Mouse (Mus musculus): ENCODE measurements at regions not wholly inside any gene's neighbourhood (a gene's known extent, or its start where the extent isn't known, plus 50 kb on each side); places are given as distances from the start of the nearest gene placed in this dataset.
"Not testable (repeated sequence)": the region's sequence is repeated elsewhere in the genome, so short reads cannot be mapped to it uniquely, and the experiment has no call there.

- intact Hi-C loops (cut with DNase I): no loop called here
- Histone ChIP-seq H3K4me3 (no peak overlapping the region), H3K27ac (no peak overlapping the region)
- DNase-seq (ENCODE audit: extremely low spot score in 1 of 2, low spot score in 2 of 2): no peak
- no peak for TF ChIP-seq CTCF (IDR thresholded peaks at IDR 0.05)
These were observed 498.5 kb upstream of the Akr1e1 start for GRCm38 (mm10) chr13:5107454-5107853.

- H3K4me3 ChIP-seq: no peak overlapping the region
- DNase-seq (ENCODE audit: extremely low spot score in 1 of 2, low spot score in 2 of 2): no peak
- no peak overlapping the region for H3K27ac ChIP-seq
- intact Hi-C loops (cut with DNase I): no loop called here
- TF ChIP-seq CTCF (IDR thresholded peaks at IDR 0.05): no peak
These were observed 545.9 kb upstream of the Akr1e1 start for GRCm38 (mm10) chr13:5154911-5155310.

- no peak for TF ChIP-seq CTCF (IDR thresholded peaks at IDR 0.05)
- no peak overlapping the region for H3K27ac ChIP-seq
- no peak for DNase-seq (ENCODE audit: extremely low spot score in 1 of 2, low spot score in 2 of 2)
- no peak overlapping the region for H3K4me3 ChIP-seq
- intact Hi-C loops (cut with DNase I): no loop called here
These were observed 551.1 kb upstream of the Akr1e1 start for GRCm38 (mm10) chr13:5159765-5160684.

GRCm38 (mm10) chr13:5166716-5167115 is 557.7 kb upstream of the Akr1e1 start:
- Histone ChIP-seq H3K27ac (no peak overlapping the region), H3K4me3 (no peak overlapping the region)
- TF ChIP-seq CTCF (IDR thresholded peaks at IDR 0.05): no peak
- no peak for DNase-seq (ENCODE audit: extremely low spot score in 1 of 2, low spot score in 2 of 2)
- intact Hi-C loops (cut with DNase I): no loop called here

GRCm38 (mm10) chr13:5178996-5179395 is 570.0 kb upstream of the Akr1e1 start:
- no peak overlapping the region for H3K27ac ChIP-seq

GRCm38 (mm10) chr13:5179552-5179951 is 570.6 kb upstream of the Akr1e1 start:
- intact Hi-C loops (cut with DNase I): no loop called here
- no peak overlapping the region for H3K27ac ChIP-seq
- H3K4me3 ChIP-seq: no peak overlapping the region
- no peak for TF ChIP-seq CTCF (IDR thresholded peaks at IDR 0.05)
- DNase-seq (ENCODE audit: extremely low spot score in 1 of 2, low spot score in 2 of 2): no peak

More at GRCm38 (mm10) chr13:5178996-5179395, 570.0 kb upstream of the Akr1e1 start:
- intact Hi-C loops (cut with DNase I): no loop called here
- no peak overlapping the region for H3K4me3 ChIP-seq
- TF ChIP-seq CTCF (IDR thresholded peaks at IDR 0.05): no peak
- DNase-seq (ENCODE audit: extremely low spot score in 1 of 2, low spot score in 2 of 2): no peak

- DNase-seq (ENCODE audit: extremely low spot score in 1 of 2, low spot score in 2 of 2); H3K4me3 ChIP-seq; intact Hi-C loops (cut with DNase I); H3K27ac ChIP-seq: not testable (repeated sequence)
These were observed 576.3 kb upstream of the Akr1e1 start for GRCm38 (mm10) chr13:5185237-5185800.

- intact Hi-C loops (cut with DNase I): no loop called here
- no peak for DNase-seq (ENCODE audit: extremely low spot score in 1 of 2, low spot score in 2 of 2)
- Histone ChIP-seq H3K27ac (no peak overlapping the region), H3K4me3 (no peak overlapping the region)
- no peak for TF ChIP-seq CTCF (IDR thresholded peaks at IDR 0.05)
These were observed 593.8 kb upstream of the Akr1e1 start for GRCm38 (mm10) chr13:5202736-5203135.

GRCm38 (mm10) chr13:5204143-5204542 is 595.2 kb upstream of the Akr1e1 start:
- no peak for TF ChIP-seq CTCF (IDR thresholded peaks at IDR 0.05)
- no peak for DNase-seq (ENCODE audit: extremely low spot score in 1 of 2, low spot score in 2 of 2)
- H3K27ac ChIP-seq: no peak overlapping the region
- intact Hi-C loops (cut with DNase I): no loop called here
- no peak overlapping the region for H3K4me3 ChIP-seq

- TF ChIP-seq CTCF (IDR thresholded peaks at IDR 0.05): no peak
- Histone ChIP-seq H3K4me3 (no peak overlapping the region), H3K27ac (no peak overlapping the region)
- intact Hi-C loops (cut with DNase I): no loop called here
- DNase-seq (ENCODE audit: extremely low spot score in 1 of 2, low spot score in 2 of 2): no peak
These were observed 602.7 kb upstream of the Akr1e1 start for GRCm38 (mm10) chr13:5211659-5212058.

GRCm38 (mm10) chr13:5229476-5229875 is 620.5 kb upstream of the Akr1e1 start:
- no peak overlapping the region for H3K27ac ChIP-seq
- DNase-seq (ENCODE audit: extremely low spot score in 1 of 2, low spot score in 2 of 2): no peak
- no peak for TF ChIP-seq CTCF (IDR thresholded peaks at IDR 0.05)
- H3K4me3 ChIP-seq: no peak overlapping the region
- intact Hi-C loops (cut with DNase I): no loop called here

- no peak overlapping the region for H3K4me3 ChIP-seq
- no peak for TF ChIP-seq CTCF (IDR thresholded peaks at IDR 0.05)
- intact Hi-C loops (cut with DNase I): no loop called here
- no peak overlapping the region for H3K27ac ChIP-seq
- no peak for DNase-seq (ENCODE audit: extremely low spot score in 1 of 2, low spot score in 2 of 2)
These were observed 625.3 kb upstream of the Akr1e1 start for GRCm38 (mm10) chr13:5234232-5234631.

- intact Hi-C loops (cut with DNase I): no loop called here
- Histone ChIP-seq H3K27ac (no peak overlapping the region), H3K4me3 (no peak overlapping the region)
- no peak for TF ChIP-seq CTCF (IDR thresholded peaks at IDR 0.05)
- no peak for DNase-seq (ENCODE audit: extremely low spot score in 1 of 2, low spot score in 2 of 2)
These were observed 625.9 kb upstream of the Klf6 start for GRCm38 (mm10) chr13:5235391-5235790.

All from left cerebral cortex, adult 2 months (tissue).